Mouse (Mus musculus): ENCODE results near the gene Bivm.

Gene Bivm

DNA sequence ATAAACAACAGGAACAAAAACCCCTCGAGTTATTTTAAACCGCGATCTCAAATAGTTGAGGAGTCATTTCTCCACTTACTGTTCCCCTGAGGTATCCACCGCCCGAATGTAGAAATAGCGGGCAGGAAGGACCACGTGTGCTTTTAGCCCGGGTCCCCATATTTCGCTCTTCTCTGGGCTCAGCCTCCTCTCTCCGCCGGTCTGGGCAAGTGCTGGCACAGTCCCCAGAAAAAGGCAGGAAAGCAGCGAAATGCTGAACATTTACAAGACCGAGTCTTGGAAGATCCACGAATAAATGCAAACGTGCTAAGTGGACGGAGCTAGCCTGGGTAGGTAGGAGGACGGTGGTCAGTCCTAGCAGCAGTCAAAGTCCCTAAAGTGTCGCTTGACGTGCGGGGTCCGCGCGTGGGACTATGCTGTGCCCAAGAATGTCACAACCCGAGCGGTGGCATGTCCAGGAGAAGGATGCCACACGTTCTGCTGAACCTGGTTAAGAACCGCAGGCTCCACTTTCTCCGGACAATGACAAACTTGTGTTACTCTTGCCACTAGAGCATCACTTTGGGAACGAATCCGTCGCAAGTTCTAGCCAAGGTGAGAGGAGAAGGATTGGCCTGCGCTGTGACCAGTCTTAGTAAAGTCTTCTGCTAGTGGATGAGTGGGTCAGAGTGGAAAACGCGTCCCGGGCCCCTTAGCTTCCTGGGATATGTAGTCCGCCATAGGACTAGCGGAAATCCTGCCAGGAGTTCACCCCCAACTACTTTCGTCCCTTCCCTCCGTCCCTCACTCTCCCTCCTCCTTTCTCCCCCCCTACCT is at the start of gene Bivm, which contains the start of gene Kdelc1:
TSS of gene Bivm (plus strand) at position 719 of the 816 bp plus-strand sequence.
TSS of gene Kdelc1 (minus strand) at position 570 of the 816 bp plus-strand sequence.
- peak; percentile 82 for DNase-seq (ENCODE audit: low read depth, low spot score)

DNA sequence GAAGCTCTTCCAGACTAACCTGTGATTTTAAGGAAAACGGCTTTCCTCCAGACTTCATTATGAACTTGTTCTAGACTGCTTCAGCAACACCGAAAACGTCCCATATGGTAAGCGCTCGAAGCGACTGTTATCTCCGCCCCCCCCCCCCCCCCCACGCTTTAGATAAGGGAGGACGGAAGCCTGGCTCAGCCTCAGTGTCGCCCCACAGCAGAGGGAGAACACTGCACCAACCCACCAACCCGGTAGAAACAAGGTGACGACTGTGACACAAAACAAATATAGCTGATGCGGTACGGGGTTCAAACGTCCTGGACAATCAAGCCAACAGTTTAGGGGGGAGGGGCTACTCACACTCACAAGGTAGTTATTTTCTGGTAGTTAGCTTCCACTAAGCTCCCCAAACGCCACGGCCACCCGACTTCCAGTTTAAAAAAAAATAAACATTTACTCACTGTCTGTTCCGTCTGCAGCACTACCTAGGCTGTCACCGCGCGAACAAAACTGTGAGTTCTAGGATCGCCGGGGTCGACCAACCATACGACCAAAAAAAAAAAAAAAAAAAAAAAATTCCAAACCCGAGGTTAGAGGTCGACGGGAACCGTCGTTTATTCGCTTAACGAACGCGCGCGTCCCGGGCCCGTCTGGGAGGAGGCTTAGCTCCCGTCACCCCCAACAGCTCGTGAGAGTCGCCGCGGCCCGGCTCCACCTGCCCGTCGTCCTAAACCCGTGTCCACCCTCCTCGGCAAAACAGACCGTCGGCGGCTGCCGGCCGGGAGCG is 17.1 kb upstream of the Bivm start:
- peak; percentile 23 for DNase-seq (ENCODE audit: low read depth, low spot score)

DNA sequence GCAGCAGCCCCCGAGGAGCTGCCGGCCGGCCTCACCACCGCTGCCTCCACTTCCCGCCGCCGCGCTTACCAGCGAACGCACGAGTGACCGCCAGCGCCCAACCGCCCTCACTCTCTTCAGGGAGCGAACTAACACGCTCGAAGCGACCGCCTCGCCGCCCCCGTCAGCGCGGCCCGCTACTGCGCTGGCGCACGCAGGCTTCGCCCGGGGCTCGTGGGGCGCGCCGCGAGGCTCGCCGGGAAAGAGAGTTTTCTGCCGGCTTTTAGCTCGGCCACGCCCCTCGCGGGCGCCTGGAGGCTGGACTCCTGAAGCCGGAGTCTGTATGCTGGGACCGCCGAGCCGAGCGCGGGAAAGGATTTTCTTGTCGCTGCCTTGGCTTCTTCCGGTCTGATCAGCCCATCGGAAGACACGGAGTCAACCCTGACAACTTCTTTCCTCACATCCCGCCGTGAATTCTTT is 16.5 kb upstream of the Bivm start, which contains the start of gene Tex30:
TSS of gene Tex30 (minus strand) at position 183 of the 459 bp plus-strand sequence.
- DNase-seq (ENCODE audit: low read depth, low spot score), result peak; percentile 95

DNA sequence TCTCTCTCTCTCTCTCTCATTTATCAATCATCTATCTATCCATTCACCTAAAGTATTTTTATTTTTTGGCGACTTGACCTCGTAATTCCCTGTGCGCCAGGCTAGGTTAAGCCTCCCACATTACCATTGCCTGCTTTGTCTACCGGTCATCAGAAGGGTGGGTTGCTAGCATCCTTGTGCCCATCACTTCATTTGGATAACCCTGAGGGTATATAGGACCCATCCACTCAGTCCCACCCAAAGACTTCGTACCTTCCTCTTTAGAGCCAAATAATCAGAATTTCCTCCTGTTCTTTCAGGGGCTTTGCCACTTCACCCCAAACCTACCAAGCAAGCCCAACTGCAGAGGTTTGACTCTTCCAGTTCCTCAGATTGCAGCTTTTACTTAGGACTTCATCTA is 15.8 kb upstream of the Bivm start:
- no peak for DNase-seq (ENCODE audit: low read depth, low spot score)

DNA sequence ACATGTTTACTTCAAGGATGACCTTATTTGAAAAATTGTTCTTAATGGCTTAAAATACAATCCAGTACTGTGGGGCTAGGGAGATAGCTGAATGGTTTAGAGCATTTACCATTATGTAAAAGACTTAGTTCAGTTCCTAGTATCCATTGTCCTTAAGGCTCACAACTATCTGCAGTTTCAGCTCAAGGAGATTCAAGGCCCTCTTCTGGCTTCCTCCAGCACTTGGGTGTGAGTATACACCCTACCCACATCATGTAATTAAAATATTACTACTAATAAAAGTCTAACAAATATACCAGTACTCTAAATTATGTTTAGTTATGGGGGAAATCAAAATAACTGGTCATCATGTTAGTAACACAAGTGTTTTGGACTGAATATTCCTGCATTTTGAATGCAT is 1.2 kb upstream of the Bivm start:
- no peak for DNase-seq (ENCODE audit: low read depth, low spot score)

DNA sequence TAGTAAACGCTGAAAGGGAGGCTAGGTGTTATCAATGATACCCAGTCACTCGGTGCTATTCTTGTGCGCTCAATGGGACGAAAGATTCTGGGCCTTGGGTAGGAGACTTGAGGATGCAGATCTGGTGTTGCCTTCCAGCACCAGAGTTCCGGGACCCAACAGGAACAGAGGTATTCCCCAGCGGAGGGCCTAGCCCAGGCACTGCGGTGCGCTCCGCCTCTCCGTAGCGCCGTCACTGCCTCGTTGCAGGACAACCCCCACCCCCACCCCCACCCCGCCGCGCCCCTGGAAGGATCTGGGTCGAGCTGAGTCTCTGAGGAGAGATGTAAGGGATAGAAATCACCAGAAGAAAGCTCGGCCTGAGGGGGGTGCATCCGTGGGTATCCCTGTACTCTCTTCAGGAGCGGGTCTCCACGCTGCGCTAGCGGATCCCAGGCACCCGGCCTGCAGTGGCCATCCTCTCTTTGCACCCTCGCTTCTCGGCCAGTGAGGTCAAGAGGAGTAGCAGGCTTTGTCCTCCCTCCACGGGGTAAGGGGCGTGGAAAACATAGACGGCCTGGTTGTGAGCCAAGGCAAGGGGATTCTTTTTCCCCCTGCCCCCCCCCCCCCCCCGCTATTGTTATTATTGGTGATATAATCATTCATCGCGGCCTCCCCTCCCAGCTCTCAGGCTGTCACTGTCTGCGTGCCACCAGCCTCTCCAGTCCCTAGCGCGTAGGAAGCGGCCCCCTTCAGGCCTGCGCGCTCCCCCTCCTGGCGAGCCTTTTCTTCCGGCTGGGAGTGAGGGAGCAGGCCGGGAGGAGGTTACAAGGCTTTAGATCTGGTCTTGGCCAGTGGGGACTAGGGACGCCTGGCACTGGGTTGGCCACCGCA is 680 bp downstream of the Bivm start:
- DNase-seq (ENCODE audit: low read depth, low spot score), result peak; percentile 70

DNA sequence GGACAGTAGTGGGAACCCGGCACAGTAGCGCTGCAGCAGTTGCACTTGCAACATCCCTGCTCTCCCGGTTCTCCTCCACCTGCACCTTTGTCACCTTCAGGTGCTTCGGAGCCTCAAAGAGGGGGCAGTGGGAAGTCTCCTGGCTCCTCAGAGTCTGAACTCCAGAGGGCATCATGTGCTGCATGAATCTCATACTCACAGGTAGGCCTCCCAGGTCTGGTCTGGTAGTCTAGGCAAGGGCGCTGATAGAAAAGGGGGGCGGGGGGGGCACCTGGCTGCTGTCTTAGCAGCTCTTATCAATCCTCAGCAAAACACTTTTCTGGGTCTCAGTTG is 1.3 kb downstream of the Bivm start:
- no peak for DNase-seq (ENCODE audit: low read depth, low spot score)

DNA sequence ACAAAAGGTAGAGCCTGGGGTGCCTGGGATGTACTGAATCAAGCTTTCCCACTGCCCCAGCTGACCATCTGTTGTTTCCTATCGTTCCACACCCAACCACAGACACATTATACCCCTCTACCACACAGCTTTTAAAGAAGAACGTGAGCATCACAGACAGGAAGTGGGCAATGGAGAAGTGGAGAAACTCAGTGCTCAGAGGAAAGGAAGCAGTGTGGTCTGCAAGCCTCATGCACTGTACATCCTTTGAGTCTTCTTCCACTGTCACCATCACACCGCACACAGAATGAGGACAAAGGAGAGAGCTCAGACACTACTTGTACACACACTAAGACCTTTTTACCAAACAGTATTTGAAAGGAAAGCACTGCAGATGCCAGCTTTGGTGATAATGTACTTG is 3.5 kb downstream of the Bivm start:
- DNase-seq (ENCODE audit: low read depth, low spot score), result no peak

DNA sequence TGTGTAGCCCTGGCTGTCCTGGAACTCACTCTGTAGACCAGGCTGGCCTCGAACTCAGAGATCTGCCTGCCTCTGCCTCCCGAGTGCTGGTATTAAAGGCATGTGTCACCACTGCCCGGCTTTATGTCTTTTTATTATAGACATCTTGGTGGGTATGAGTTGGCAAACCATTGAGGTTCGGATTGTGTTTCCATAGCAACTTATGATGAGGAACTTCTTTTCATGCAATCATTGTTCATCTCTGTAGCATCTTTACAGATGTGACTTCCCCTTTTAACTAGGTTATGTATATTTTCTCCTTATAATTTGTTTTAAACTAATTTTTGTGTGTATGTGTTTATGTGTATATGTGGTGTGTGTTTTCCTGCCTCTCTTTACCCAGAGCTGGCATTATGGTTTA is 6.8 kb downstream of the Bivm start:
- no peak for DNase-seq (ENCODE audit: low read depth, low spot score)

DNA sequence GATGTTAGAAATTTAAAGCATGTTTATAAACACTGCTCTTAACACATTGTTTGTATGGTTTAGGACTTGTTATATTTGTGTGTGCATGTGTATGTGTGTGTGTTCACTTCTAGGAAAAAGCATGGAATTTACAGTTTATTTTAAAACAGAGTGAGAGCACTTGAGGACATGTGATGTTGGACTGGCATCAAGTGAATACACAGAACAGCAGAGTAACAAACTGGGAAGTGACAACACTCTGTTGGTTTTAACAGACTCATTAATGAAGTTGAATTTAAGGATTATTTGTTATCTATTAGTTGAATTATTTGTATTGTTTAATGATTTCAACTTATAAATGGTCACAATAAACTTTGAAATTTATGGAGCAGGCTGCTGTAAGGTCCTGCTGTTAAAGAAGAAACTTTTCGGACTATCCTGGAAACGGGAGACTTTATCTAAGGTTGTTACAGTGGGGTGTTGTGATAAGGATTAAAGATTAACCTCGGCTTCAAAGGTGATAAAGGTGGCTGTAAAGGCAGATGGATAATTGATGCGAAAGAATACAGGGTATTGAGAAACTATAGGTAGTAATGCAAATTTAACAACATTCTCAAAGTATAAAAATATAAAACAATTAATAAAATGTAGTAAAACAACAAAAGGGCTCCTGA is 11.3 kb downstream of the Bivm start:
- DNase-seq (ENCODE audit: low read depth, low spot score), result no peak

DNA sequence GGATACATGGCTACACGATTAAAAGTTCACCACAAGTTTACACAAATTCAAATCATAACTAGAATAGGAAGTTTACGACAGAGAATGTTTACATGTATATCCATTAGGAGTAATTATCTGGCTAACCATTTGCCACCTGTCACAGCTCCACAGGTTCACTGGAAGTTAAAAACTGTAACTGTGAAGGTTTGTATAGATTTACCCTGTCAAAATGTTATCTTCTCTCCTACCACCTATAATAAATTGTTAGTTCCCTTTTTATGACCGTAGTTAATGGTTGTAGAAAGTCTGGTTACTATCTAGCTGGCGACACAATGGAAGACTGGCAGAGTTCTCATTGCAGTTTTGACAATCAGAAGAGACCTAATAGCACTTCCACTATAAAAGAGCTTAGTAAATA is 21.5 kb downstream of the Bivm start:
- DNase-seq (ENCODE audit: low read depth, low spot score), result no peak

DNA sequence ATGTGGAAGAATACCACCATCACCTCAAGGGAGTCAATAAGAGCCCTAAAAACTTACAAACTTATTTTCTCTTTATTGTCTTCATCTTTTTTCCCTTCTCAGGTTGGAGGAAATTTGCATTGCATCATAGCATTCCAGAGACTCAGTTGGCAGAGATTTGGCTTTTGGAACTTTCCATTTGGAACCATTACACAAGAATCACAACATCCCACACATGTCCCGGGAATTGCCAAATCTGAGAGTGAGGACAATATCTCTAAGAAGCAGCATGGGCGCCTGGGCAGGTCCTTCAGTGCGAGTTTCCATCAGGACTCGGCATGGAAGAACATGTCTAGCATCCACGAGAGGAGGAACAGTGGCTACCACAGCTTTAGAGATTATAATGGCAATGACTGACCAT is 24.0 kb downstream of the Bivm start:
- DNase-seq (ENCODE audit: low read depth, low spot score), result no peak

DNA sequence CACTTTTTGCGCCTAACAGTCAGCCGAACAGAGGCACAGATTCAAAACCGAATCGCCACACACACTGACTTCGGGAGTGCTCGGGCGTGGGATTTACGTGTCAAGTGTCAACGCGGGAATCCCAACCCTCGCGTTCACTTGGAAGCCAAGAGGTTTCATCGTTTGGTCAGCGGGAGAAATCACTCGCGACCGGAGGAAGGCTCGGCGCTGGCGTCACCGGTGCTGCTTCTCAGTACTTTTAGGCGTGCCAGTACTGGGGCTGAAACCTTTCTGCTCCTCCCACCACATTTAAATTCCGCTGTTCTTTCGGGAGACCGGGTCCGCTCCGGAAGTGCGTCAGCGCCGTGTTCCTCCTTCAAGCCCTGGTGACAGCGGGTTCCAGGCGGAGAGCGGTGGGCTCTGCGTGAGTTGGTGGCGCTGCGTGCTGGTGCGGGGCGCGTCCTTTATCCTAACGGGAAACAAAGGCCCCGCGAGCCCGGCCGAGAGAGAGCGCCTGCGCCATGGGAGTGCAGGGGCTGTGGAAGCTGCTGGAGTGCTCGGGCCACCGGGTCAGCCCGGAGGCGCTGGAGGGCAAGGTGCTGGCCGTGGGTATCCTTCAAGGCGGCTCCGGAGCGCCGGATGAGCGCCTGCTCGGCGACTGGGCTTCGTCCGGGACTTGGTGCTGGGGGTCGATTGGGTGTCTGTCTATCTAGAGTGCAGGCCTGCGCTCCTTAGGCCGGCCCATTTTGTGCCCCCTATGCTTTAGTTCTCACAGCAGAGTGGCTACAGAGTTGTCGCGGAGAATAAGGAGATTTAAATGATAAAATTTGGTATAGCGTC is 29.0 kb downstream of the Bivm start, which contains the start of gene Ercc5:
TSS of gene Ercc5 (plus strand) at position 182 of the 819 bp plus-strand sequence.
- peak; percentile 83 for DNase-seq (ENCODE audit: low read depth, low spot score)

DNA sequence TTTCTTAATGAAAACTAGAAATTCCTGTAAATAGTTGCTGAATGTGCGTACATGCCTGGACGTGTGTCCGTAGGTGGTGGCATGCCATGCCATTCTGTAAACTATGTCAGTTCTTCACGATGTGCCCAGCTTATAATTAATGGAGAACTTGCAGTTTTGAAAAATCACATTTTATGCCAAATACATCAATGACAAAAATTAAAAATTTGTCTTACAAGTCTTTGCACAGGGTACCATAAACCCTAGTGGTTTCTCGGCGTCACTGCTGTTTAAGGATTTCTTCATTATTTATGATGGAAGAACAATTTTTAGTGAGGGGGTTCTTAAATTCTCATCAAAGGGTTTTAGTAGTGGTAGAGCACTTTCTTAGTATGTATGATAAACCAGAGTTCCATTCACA is 29.9 kb downstream of the Bivm start:
- no peak for DNase-seq (ENCODE audit: low read depth, low spot score)

DNA sequence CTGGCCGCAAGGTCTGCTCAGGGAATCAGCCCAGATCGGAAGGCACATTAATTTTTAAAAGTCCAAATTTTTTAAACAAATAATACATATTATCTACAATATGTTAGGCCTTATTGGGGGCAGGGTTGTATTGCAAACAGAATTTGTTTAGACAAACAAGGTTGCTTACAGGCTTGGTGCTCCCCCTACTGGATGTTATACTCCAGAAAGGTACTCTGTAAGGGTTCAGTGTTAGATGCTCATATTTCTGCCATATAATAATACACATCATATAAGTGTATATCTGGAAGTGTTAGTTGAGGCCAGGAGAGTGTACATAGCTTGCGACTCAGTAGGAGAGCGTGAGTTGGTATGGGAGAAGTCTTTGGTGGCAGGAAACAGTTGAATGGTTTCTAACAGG is 36.5 kb downstream of the Bivm start:
- DNase-seq (ENCODE audit: low read depth, low spot score), result no peak

DNA sequence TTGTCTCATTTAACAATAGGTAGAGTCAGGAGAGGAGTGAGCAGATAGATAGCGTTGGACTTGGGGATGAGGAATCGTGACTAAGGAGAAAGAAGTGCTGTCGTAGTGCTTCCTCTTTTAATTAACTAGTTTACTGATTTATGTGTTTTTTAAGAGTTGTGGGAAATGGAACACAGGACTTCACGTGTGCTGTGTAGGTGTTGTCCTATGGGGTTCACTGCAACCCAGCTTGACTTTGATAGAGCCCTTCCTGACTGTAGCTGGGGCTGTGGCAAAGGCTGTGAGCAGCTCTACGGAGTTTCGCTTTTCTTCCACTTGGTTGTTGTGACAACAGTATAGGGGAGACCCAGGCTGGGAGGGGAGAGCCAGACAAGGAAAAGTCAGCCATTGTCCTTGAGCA is 39.6 kb downstream of the Bivm start:
- DNase-seq (ENCODE audit: low read depth, low spot score), result no peak

DNA sequence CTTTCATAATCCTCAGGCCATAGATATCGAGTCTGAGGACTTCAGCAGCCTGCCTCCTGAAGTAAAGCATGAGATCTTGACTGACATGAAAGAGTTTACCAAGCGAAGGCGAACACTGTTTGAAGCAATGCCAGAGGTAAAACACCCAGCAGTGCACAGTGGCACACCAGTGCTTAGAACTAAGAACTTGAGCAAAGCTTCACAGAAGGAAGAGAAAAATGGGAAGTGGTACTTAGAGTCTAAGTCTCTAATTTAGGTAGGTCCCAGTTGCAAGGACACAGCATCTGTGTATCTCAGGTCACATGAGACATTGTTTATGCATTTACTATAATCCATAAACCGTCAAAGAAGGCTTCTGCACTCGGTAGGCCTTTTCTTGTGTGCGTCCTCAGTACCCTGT is 43.1 kb downstream of the Bivm start:
- DNase-seq (ENCODE audit: low read depth, low spot score), result no peak

DNA sequence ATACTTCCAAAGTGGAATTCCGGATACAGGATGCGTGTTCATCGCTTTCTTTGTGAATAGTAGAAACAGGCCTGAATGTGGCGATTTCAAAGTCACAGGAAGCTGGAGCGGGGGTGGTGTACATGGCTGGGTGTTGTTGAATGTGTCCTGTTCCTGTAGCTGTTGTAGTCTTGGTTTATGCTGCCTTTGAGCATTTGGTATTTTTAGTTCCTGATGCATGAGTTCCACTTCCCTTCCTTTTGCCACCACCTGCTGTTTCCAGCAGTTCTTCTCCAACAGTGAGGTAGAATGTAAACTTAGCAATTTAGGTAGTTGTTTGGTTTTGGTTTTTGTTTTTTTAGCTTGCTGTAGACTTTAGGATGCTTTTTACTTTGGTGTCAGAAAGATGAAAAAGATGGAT is 43.6 kb downstream of the Bivm start:
- DNase-seq (ENCODE audit: low read depth, low spot score), result no peak

DNA sequence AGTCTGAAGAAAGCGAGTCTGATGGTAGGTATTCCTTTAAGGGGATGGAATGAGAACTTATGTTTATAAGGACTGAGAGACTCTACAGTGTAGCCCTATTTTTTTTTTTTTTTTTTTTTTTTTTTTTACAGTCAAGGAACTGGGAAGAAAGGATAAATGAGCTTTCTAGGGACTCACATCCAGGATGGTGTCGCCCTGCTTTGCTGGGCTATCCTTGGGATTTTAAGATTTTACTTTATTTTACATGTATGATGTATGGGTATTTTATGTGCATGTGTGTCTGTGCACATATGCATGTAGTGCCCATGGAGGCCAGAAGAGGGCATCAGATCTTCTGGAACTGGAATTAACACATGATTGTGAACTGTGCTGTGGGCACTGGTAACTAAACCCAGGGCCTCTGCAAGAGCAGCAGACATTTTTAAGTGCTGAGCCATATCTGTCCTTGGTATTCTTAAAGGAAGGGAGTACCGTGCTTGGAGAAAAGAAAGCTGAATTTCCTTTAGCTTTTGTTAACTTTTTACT is 49.2 kb downstream of the Bivm start:
- no peak for DNase-seq (ENCODE audit: low read depth, low spot score)

DNA sequence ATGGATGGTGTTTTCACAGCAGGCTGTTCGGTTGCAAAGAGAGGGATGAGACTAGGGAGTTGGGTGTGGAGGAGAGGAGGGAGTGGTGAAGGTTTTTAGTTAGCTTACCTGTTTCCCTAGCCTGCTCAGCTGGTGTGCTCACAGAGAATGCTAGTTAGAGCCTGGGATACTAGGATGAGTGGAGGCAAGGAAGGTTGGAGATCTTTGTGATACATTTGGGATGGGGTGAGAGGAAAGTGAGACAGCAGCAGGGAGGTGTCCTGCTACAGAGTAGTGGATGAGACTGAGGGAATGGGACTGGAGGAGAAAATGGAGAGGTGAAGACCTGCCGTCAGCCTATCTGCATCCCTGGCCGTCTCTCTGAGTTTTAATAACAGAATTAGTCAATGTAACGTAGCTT is 53.9 kb downstream of the Bivm start:
- no peak for DNase-seq (ENCODE audit: low read depth, low spot score)
